Mouse (Mus musculus) cortical plate, adult 2 months (tissue): ENCODE results near the gene Ccser1. TPM values are rescaled to one million over a fixed set of nuclear protein-coding genes. Genes with fewer than 3 reads are reported as not detected.

Experiments
- H3K27ac ChIP-seq: fragments of 200-500 bp; 2 replicates; pipeline ENCODE4 v1.5.1; 2012; ENCODE audit warnings: low read length, control low read depth, inconsistent platforms; ENCODE audit not compliant: insufficient read depth
- H3K4me1 ChIP-seq: fragments of 200-500 bp; 2 replicates; pipeline ENCODE4 v1.6.1; 2011; ENCODE audit warnings: low read length; ENCODE audit not compliant: control insufficient read depth, insufficient read depth
- H3K4me3 ChIP-seq: fragments of 200-500 bp; 2 replicates; pipeline ENCODE4 v1.5.1; 2011; ENCODE audit warnings: mild to moderate bottlenecking, low read length, control low read depth; ENCODE audit not compliant: insufficient read depth
- CTCF ChIP-seq: fragments of 200-500 bp; IDR thresholded peaks from 2 replicates; pipeline ENCODE4 v1.5.1; 2011; ENCODE audit warnings: mild to moderate bottlenecking, control low read depth, low read length; ENCODE audit not compliant: insufficient read depth; ENCODE audit errors: extremely low read depth
- POLR2A ChIP-seq: fragments of 200-500 bp; IDR thresholded peaks from 2 replicates; pipeline ENCODE4 v1.6.1; 2011; ENCODE audit warnings: mild to moderate bottlenecking, low read length, control low read depth; ENCODE audit not compliant: insufficient read depth; ENCODE audit errors: extremely low read depth
- polyA plus RNA-seq: library from polyadenylated mRNA; depleted of rRNA; stranded (reverse); fragments of >200 nt; gene quantifications from 2 replicates; pipeline ENCODE4 v1.2.3, GENCODE M21; 2012

Gene Ccser1
- polyA plus RNA-seq, 1 experiment, result 11.7 TPM

DNA sequence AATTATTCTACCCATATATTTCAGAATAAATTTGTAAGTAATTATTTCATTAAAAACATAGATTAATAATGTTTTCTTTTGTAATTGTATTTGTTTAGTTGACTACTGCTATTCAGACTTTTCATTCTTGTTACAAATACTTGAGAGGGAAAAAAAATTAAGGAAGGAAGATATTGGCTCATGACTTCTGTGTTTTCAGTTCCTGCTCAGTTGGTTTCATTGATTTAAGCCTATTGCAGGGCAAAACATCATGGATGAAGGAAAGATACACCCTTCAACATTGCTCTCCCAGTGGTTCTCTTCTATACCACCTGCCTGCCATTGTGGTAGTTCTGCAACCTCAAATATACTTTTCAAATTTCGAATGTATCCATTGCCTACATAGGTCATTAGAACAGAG is 541.1 kb downstream of the Ccser1 start:
- TF ChIP-seq POLR2A, result no peak
- no peak for TF ChIP-seq CTCF
- H3K27ac ChIP-seq, result no peak overlapping the region
- no peak overlapping the region for H3K4me3 ChIP-seq
- H3K4me1 ChIP-seq, result no peaks in the 10 kb centered on the region

DNA sequence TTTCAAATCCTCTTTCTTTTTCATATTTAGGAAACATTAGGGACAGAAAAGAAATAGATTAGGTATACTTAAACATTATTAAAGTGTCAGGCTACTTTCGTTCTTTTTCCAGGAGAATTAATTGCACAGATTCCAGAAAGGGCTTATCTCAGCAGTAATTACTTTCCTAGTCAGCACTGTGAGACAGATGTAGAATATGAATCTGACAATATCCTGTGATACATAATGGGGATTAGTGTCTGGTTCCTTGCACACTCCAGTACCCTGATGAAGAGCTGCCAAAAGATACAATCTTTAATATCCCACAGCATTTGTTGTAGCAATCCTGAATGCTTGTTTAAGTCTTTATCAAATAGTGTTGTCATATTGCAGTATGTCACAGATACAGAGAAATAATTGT is 548.9 kb downstream of the Ccser1 start:
- Histone ChIP-seq H3K4me3 (no peak overlapping the region), H3K27ac (no peak overlapping the region), H3K4me1 (no peaks in the 10 kb centered on the region)
- TF ChIP-seq CTCF (no peak), POLR2A (no peak)

- no peaks in the 10 kb centered on the region for H3K4me1 ChIP-seq
- H3K27ac ChIP-seq, result no peak overlapping the region
- H3K4me3 ChIP-seq, result no peak overlapping the region
- no peak for TF ChIP-seq CTCF
- no peak for TF ChIP-seq POLR2A
Observed at GRCm38 (mm10) chr6:61730088-61730880, 550.2 kb downstream of the Ccser1 start.

- Histone ChIP-seq H3K4me1 (no peaks in the 10 kb centered on the region), H3K4me3 (no peak overlapping the region)
Observed at GRCm38 (mm10) chr6:61746346-61746745, 566.2 kb downstream of the Ccser1 start.

GRCm38 (mm10) chr6:61762135-61762534 is 582.0 kb downstream of the Ccser1 start:
- no peak overlapping the region for H3K4me3 ChIP-seq
- no peak overlapping the region for H3K27ac ChIP-seq
- TF ChIP-seq POLR2A, result no peak
- TF ChIP-seq CTCF, result no peak
- H3K4me1 ChIP-seq, result no peaks in the 10 kb centered on the region

More at GRCm38 (mm10) chr6:61746346-61746745, 566.2 kb downstream of the Ccser1 start:
- no peak overlapping the region for H3K27ac ChIP-seq
- TF ChIP-seq POLR2A (no peak), CTCF (no peak)

DNA sequence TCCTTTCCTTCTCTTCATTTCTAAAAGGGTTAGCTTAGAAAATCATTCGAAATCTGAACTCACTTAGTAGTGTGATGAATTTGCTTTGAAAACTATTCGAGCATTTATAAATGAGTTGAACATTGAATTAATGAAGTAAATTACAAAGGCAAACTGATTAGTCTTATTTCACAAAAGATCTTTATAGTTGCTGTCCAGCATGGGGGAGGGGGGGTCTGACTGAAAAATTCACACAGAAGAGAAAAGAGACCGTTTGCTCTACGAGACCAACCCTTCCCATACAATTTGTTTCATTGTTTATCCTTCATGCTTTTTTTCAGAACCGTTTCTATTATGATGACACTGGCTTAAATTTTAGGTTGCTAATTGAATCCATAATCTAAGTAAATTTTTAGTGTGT is 583.3 kb downstream of the Ccser1 start:
- no peak for TF ChIP-seq CTCF
- TF ChIP-seq POLR2A, result no peak
- Histone ChIP-seq H3K27ac (no peak overlapping the region), H3K4me3 (no peak overlapping the region), H3K4me1 (no peaks in the 10 kb centered on the region)

- no peak for TF ChIP-seq POLR2A
- TF ChIP-seq CTCF, result no peak
- Histone ChIP-seq H3K4me3 (no peak overlapping the region), H3K27ac (no peak overlapping the region), H3K4me1 (no peaks in the 10 kb centered on the region)
Observed at GRCm38 (mm10) chr6:61765801-61766200, 585.7 kb downstream of the Ccser1 start.

DNA sequence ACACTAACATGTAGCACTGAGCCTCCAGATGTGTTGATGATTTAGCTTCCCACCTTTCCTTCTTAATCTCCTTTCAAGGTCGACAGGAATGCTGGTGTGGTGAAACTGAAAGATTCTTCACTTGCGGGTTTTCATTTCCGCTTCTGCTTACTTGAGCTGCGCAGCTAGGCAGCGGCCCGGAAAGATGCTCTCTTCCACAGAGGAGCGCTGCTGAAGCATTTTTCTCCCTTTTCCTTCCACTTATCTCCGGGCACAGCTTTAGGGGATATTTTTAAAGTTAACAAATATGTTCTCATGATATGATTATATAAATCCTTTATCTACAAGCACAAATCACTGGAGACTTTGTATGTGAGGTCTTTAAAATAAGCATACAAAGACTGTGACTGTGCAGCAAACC is 587.0 kb downstream of the Ccser1 start:
- H3K27ac ChIP-seq, result no peak overlapping the region
- no peaks in the 10 kb centered on the region for H3K4me1 ChIP-seq
- H3K4me3 ChIP-seq, result no peak overlapping the region
- TF ChIP-seq POLR2A (no peak), CTCF (no peak)

GRCm38 (mm10) chr6:61786706-61787105 is 606.6 kb downstream of the Ccser1 start:
- no peak for TF ChIP-seq POLR2A
- no peaks in the 10 kb centered on the region for H3K4me1 ChIP-seq
- H3K4me3 ChIP-seq, result no peak overlapping the region
- H3K27ac ChIP-seq, result no peak overlapping the region

- H3K27ac ChIP-seq, result no peak overlapping the region
- H3K4me1 ChIP-seq, result no peaks in the 10 kb centered on the region
- H3K4me3 ChIP-seq, result no peak overlapping the region
- no peak for TF ChIP-seq POLR2A
- TF ChIP-seq CTCF, result no peak
Observed at GRCm38 (mm10) chr6:61800889-61801288, 620.8 kb downstream of the Ccser1 start.
